Mouse (Mus musculus): Measurements from ENCODE around the gene Hist1h2ba.

DNA sequence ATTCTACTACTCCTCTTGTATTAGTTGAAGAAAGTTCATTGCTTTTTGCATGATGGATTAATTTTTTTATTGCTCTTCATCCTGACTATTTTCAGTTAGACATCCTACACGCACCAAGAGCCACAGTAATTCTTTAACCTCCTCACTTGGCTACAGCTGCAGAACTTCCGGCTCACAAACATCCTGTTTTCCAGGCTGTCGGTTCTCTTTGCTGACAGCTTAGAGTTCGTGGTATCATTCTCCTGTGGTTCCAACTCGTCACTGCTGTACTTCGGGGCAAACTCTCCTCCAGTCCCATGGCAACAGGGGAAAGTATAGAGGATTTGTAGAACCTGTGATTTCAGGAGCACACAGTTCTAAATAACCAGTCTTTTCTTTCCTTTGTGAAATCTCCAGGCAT, 35.7 kb downstream of the Hist1h2ba start:
- TF ChIP-seq POLR2A (IDR thresholded peaks at IDR 0.05; ENCODE audit: insufficient read depth, low read length) (no peak), CTCF (IDR thresholded peaks at IDR 0.05; ENCODE audit: low read depth, low read length) (no peak), EP300 (IDR thresholded peaks at IDR 0.05; ENCODE audit: insufficient read depth, low read depth, low read length) (no peak)

All from ES-Bruce4 (cell line).